Mouse (Mus musculus) adrenal gland, adult 10 weeks (tissue): Measurements from ENCODE around the gene Zdhhc7. TPM values are rescaled to one million over a fixed set of nuclear protein-coding genes. Genes with fewer than 3 reads are reported as not detected.

Experiments used
- polyA plus RNA-seq: library from polyadenylated mRNA; stranded (reverse); fragments of 350-450 nt; fragmentation: Illumina TruSeq; extraction: RNeasy Lipid Tissue Mini Kit (QIAGEN cat#74804); gene quantifications from one replicate; pipeline ENCODE4 v1.2.3, GENCODE M21; 2014; ENCODE audit warnings: low read depth, low replicate concordance

Zdhhc7 gene
- polyA plus RNA-seq: 2.9 TPM

DNA sequence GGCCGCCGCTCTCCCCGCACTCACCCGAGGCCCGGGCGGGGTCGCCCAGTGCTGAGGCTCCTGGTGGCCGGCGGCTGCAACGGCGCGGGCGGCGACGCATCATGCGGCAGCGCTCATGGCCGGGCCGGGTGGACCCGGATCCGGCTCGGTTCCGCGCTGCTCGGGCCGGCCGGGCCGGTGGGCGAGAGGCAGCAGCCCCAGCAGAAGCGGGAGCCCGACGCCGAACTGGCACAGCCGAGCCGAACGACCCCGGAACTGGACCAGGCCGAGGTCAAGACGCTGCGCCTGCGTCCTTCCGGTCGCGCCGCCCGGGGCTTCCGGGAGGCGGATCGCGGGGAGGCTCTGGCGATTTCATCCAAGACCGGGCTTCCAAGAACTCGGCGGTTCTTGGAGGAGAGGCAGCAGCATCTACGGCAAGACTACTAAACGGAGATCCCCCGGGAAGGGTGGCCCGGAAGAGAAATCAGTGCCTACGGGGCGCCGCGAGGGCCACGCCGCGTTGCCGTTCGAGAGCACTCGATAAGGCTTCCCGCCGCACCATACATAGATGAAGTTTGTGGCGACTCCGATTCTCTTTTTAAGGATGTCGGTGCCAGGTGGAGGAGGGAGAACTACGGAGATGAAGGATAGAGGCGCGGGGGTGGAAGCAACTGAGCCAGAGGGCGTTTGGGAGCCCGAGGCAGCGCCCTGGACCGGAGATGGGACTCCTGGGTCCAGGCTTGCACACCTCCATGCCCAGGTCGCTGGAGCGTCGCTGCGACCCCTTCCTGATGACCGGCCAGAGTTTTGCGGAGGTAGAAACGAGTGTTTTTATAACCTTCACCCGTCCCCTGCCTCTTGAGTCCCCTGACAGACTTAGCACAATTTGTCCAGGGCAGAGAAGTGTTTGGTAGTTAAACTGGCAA, at the start of gene Zdhhc7:
Gene Zdhhc7, minus strand, starts transcription at position 415 of the 905 bp plus-strand sequence.

DNA sequence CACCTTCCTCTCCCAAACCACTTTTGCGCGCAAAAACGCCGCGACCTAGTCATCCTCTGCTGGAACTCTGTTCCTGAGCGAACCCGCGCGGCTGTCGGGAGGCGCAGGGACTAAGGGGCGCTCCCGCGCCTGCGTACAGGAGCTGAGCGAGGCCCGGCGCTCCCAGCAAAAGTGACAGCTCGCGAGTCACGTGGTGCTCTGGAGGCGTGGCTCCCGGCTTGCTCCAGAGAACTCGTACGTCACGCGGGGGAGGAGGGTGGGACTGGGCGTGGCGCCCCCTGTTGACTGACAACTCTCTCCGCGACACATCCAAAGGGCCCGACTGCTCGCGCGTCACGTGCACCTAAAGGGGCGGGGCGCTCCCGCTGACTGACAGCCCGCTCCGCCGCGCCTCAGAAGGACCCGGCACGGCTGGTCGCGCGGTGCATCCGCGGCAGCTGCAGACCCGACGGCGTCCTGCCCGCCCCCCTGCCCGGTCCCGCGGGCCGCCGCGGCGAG, 12.5 kb upstream of the Zdhhc7 start, which contains the start of gene 6430548M08Rik:
Gene 6430548M08Rik, plus strand, starts transcription at position 395 of the 498 bp plus-strand sequence.

Other genes with a start within 250 kb of the Zdhhc7 start
- gene Klhl36, start 239.2 kb downstream of the Zdhhc7 start, polyA plus RNA-seq: not detected
- gene Usp10, start 191.1 kb downstream of the Zdhhc7 start, polyA plus RNA-seq: 37.8 TPM
- gene Gm20388, start 190.6 kb downstream of the Zdhhc7 start, polyA plus RNA-seq: 7.6 TPM
- gene Crispld2, start 109.0 kb downstream of the Zdhhc7 start, polyA plus RNA-seq: 3.7 TPM
- 37.1 TPM for gene 6430548M08Rik, start 12.7 kb upstream of the Zdhhc7 start, polyA plus RNA-seq
- gene Fam92b, start 76.0 kb upstream of the Zdhhc7 start, polyA plus RNA-seq: not detected
- 1.7 TPM for gene Gse1, start 127.0 kb upstream of the Zdhhc7 start, polyA plus RNA-seq